Mouse (Mus musculus) liver, embryonic 14.5 days (tissue): ENCODE measurements around the gene Cbx7. TPM values are rescaled to one million over a fixed set of nuclear protein-coding genes. Genes with fewer than 3 reads are reported as not detected.
"Not testable (repeated sequence)": the region's sequence is repeated elsewhere in the genome, so short reads cannot be mapped to it uniquely, and the experiment has no call there.

Experiments used
- ATAC-seq: fragments of 200-750 bp; cut with Nextera tagmentation; 2 replicates; pipeline ENCODE4 v1.8.0; 2017; ENCODE audit warnings: moderate number of reproducible peaks, mild to moderate bottlenecking, moderate library complexity; ENCODE audit not compliant: insufficient read depth
- DNase-seq, 3 experiments: peaks; one replicate each; pipeline ENCODE4 v3.0.0-alpha.2; 2012 to 2013; ENCODE audit warnings: low read depth in 3 of 3, low spot score in 3 of 3
- H3K27ac ChIP-seq: fragments of 300-500 bp; sonication (generic); 2 replicates; pipeline ENCODE4 v1.5.1; 2014; ENCODE audit warnings: moderate library complexity, mild to moderate bottlenecking, control low read depth, inconsistent platforms
- H3K27me3 ChIP-seq: fragments of 300-500 bp; sonication (generic); 2 replicates; pipeline ENCODE4 v1.6.1; 2014; ENCODE audit warnings: mild to moderate bottlenecking, low read length, moderate library complexity; ENCODE audit not compliant: control insufficient read depth, insufficient read depth
- H3K36me3 ChIP-seq: fragments of 300-500 bp; sonication (generic); replicated peaks from 2 replicates; pipeline ENCODE4 v1.6.1; 2014; ENCODE audit warnings: low read depth; ENCODE audit not compliant: control insufficient read depth, insufficient read depth
- H3K4me1 ChIP-seq, 2 experiments: fragments of 200-500 bp in 1 of 2; fragments of 300-500 bp in 1 of 2; sonication (generic) in 1 of 2; replicated peaks; 2 replicates each; pipeline ENCODE4 v1.6.1; 2012 to 2014; ENCODE audit warnings: antibody characterized with exemption in 1 of 2, inconsistent platforms in 1 of 2, low read length in 1 of 2; ENCODE audit not compliant: control insufficient read depth in 2 of 2, insufficient read depth in 2 of 2
- H3K4me2 ChIP-seq: fragments of 300-500 bp; sonication (generic); 2 replicates; pipeline ENCODE4 v1.6.1; 2014; ENCODE audit warnings: low read depth, mild to moderate bottlenecking, control low read depth, moderate library complexity
- H3K4me3 ChIP-seq, 2 experiments: fragments of 200-500 bp in 1 of 2; fragments of 300-500 bp in 1 of 2; sonication (generic) in 1 of 2; 2 replicates each; pipeline ENCODE4 v1.5.1; 2012 to 2014; ENCODE audit warnings: low read depth in 2 of 2, low read length in 2 of 2, mild to moderate bottlenecking in 2 of 2, control low read depth in 1 of 2, inconsistent platforms in 1 of 2, moderate library complexity in 1 of 2; ENCODE audit not compliant: insufficient read depth in 1 of 2
- H3K9ac ChIP-seq: fragments of 300-500 bp; sonication (generic); replicated peaks from 2 replicates; pipeline ENCODE4 v1.6.1; 2014; ENCODE audit warnings: mild to moderate bottlenecking, control low read depth, moderate library complexity
- H3K9me3 ChIP-seq: fragments of 300-500 bp; sonication (generic); 2 replicates; pipeline ENCODE4 v1.6.1; 2016; ENCODE audit warnings: low read length, mixed read lengths; ENCODE audit not compliant: control insufficient read depth
- CTCF ChIP-seq: IDR thresholded peaks from 2 replicates; pipeline ENCODE4 v1.5.1; 2016; ENCODE audit warnings: antibody characterized with exemption, low read depth, control low read depth
- EP300 ChIP-seq: IDR thresholded peaks from 2 replicates; pipeline ENCODE4 v1.6.1; 2016; ENCODE audit warnings: antibody characterized with exemption, low read depth
- whole genome bisulfite sequencing: fragments of 180-500 bp; shearing (Covaris S2); extraction: QIAGEN DNeasy Blood & Tissue Kit; methylation state at CpG from one replicate; pipeline ENCODE4 v1.1.7; 2014; ENCODE audit not compliant: insufficient replicate concordance; 5-methylcytosine and 5-hydroxymethylcytosine counted together
- polyA plus RNA-seq, 2 experiments: library from polyadenylated mRNA; depleted of rRNA in 1 of 2; stranded (reverse) in 1 of 2; unstranded in 1 of 2; fragments of >200 nt; fragmentation: Nextera tagmentation in 1 of 2; extraction: Ambion mirVana in 1 of 2; gene quantifications; 2 replicates each; pipeline versions ENCODE4 v1.2.1 to v1.2.3; 2012 to 2014

Cbx7 gene
- polyA plus RNA-seq, 2 experiments, result 0.62 to 2.5 TPM

DNA sequence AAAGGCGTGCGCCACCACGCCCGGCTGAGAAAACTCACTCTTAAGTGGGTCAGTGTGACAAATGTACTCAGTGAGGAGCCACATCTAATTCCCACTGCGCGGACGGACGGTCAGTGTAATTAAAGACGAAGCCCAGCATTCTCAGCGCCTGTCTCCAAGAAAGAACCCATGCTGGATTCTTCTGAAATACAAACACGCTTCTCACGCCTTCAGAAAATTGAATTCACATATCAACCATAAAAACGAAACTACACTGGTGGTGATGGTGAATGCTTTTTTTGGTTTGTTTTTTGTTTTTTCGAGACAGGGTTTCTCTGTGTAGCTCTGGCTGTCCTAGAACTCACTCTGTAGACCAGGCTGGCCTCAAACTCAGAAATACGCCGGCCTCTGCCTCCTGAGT, 31.0 kb downstream of the Cbx7 start:
- peaks cover 18% of the 10 kb centered on the region for H3K27me3 ChIP-seq
- H3K4me3 ChIP-seq, result no peak overlapping the region
- WGBS, result 83% methylated on average over 16 of the region's 16 CpGs
- H3K36me3 ChIP-seq, result no peaks in the 10 kb centered on the region
- H3K27ac ChIP-seq, result no peak overlapping the region
- TF ChIP-seq CTCF, result no peak
- no peak for TF ChIP-seq EP300
- no peaks in the 10 kb centered on the region for H3K9me3 ChIP-seq
- DNase-seq (no peak), ATAC-seq (no peak)
- no peak overlapping the region for H3K9ac ChIP-seq
- H3K4me2 ChIP-seq, result no peak overlapping the region
- H3K4me1 ChIP-seq, result no peaks in the 10 kb centered on the region

DNA sequence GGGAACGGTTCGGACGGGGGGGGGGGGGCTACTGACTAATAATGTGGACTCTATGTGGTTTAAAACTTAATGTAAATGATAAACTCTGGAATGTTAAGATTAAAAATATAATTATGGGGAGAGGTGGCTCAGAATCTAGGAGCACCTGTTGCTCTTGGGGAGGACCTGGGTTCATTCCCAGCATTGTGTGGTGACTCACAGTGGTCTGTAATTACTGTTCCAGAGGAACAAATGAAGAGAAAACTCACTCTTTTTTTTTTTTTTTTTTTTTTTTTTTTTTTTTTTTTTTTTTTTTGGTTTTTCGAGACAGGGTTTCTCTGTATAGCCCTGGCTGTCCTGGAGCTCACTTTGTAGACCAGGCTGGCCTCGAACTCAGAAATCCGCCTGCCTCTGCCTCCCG, 31.4 kb downstream of the Cbx7 start:
- not testable (repeated sequence) for H3K9ac ChIP-seq, DNase-seq, ATAC-seq, H3K4me3 ChIP-seq, H3K4me2 ChIP-seq, H3K36me3 ChIP-seq, H3K9me3 ChIP-seq, H3K4me1 ChIP-seq, H3K27ac ChIP-seq
- WGBS, result 71% methylated on average over 6 of the region's 7 CpGs
- peaks cover 22% of the 10 kb centered on the region for H3K27me3 ChIP-seq

DNA sequence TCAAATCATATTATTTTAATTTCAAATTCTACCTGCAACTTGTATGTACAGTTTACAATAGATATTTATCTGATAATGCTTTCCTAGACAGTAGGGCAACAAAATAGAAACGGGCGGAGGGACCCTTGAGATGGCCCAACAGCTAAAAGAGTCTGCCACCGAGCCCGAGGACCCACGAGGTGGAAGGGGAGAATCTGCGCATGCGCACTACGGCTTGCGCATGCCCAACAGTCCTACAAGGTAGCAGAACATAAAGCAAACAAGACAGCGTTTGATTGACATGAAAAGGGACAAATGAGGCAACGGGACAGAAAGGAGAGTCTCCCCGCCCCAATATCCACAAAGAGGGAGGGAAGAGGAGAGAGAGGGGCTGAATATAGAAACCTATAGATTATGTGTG, 31.9 kb downstream of the Cbx7 start:
- Histone ChIP-seq H3K36me3 (no peaks in the 10 kb centered on the region), H3K4me3 (no peak overlapping the region), H3K27me3 (peaks cover 27% of the 10 kb centered on the region), H3K27ac (no peak overlapping the region), H3K9me3 (no peaks in the 10 kb centered on the region), H3K9ac (no peak overlapping the region), H3K4me1 (no peaks in the 10 kb centered on the region), H3K4me2 (no peak overlapping the region)
- TF ChIP-seq CTCF (no peak), EP300 (no peak)
- ATAC-seq, result no peak
- DNase-seq, result no peak
- WGBS, result 75% methylated on average over 12 of the region's 12 CpGs

DNA sequence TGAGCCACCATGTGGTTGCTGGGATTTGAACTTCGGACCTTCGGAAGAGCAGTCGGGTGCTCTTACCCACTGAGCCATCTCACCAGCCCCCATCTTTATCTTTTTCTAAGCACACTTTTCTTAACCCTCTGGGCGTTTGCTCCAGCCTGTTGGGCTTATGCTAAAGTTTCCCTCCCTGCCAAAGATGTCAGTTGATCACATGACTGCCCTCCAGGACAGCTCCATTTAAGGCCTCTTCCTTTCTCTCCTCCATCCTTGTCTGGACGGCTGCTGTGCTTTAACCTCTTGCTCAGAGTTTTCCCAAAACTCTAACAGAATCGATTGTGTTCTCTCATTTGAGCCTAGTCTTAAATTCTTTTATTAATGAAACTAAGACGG, 34.6 kb downstream of the Cbx7 start:
- TF ChIP-seq EP300, result no peak
- no peak for TF ChIP-seq CTCF
- no peak overlapping the region for H3K4me2 ChIP-seq
- 56% methylated on average over 7 of the region's 7 CpGs for WGBS

DNA sequence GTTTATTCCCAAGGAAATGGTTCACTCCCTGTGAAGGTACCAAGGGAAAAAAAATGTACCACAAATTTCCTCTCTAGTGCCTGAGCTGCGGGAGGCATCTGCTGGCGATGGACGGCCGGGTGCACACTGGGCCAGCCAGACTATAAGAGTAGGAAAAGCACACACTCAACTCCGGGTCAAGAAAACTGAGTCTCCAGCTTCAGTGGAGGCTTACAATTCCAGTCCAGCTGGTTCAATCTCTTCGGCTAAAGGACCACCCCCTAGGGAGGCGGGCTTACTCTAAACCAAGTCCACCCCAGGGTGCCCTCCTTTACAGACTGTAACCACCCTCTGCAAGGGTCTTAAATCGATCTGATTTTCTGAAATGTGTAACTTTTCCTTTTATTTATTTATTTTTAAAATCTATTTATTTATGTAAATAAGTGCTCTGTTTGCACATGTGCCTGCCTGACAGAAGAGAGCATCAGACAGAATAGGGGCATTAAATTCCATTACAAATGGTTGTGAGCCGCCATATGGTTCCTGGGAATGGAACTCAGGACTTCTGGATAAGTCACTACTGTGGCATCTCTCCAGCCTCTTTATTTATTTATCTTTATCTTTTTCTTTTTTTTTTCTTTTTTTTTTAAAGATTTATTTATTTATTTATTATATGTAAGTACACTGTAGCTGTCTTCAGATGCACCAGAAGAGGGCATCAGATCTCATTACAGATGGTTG, 35.1 kb downstream of the Cbx7 start:
- Histone ChIP-seq H3K9me3 (no peaks in the 10 kb centered on the region), H3K9ac (no peak overlapping the region), H3K27ac (no peak overlapping the region), H3K27me3 (peaks cover 46% of the 10 kb centered on the region), H3K4me1 (peaks cover 6 to 7% of the 10 kb centered on the region in 2 experiments), H3K36me3 (no peaks in the 10 kb centered on the region), H3K4me2 (no peak overlapping the region), H3K4me3 (no peak overlapping the region)
- 40% methylated on average over 9 of the region's 9 CpGs for WGBS
- ATAC-seq (no peak), DNase-seq (no peak)
- TF ChIP-seq EP300 (no peak), CTCF (no peak)

More for the DNA sequence above, 34.6 kb downstream of the Cbx7 start:
- peaks cover 46% of the 10 kb centered on the region for H3K27me3 ChIP-seq
- H3K36me3 ChIP-seq, result no peaks in the 10 kb centered on the region
- no peaks in the 10 kb centered on the region for H3K9me3 ChIP-seq
- H3K27ac ChIP-seq, result no peak overlapping the region
- no peak overlapping the region for H3K4me3 ChIP-seq
- no peak overlapping the region for H3K9ac ChIP-seq
- ATAC-seq (no peak), DNase-seq (no peak)
- peaks cover 6 to 7% of the 10 kb centered on the region in 2 experiments for H3K4me1 ChIP-seq
